In genomic region chr9:92276360-92276759, GRCm38 (mm10) we compare ENCODE assay signal across 14 mouse cellular contexts. TPM values are rescaled to one million over a fixed set of nuclear protein-coding genes. Genes with fewer than 3 reads are reported as not detected.
DNase-seq lines count a peak whose midpoint lies in the region; ATAC-seq lines count a peak whose summit lies in the region.
"Had no signal": no experiment of that assay in that cellular context is flagged by ENCODE, and none has a peak within 500 bp of the region (broad histone marks: within the 10 kb centered on the region; RNA-seq: fewer than 3 reads in every experiment).

No protein-coding gene starts in this region.

- H3K27me3 ChIP-seq in lung, embryonic 15.5 days: no peaks in the 10 kb centered on the region
- no peaks in the 10 kb centered on the region for H3K27me3 ChIP-seq in heart, embryonic 13.5 days (replicated peaks)
- no peaks in the 10 kb centered on the region for H3K27me3 ChIP-seq in kidney, embryonic 16.5 days (ENCODE audit: insufficient read depth, low read length)
- no peaks in the 10 kb centered on the region for H3K27me3 ChIP-seq in forebrain, embryonic 12.5 days

- H3K27ac ChIP-seq in lung, embryonic 15.5 days: 0 out of 2 replicates have a peak overlapping the region, but pooled peaks have one; percentile 73
- peak overlapping the region; percentile 89 for H3K27ac ChIP-seq in heart, embryonic 13.5 days (replicated peaks)
- H3K27ac ChIP-seq in kidney, embryonic 16.5 days (ENCODE audit: low read length): peak overlapping the region; percentile 91
- no peak overlapping the region for H3K27ac ChIP-seq in forebrain, embryonic 12.5 days

- WGBS in lung, embryonic 15.5 days: 39% methylated on average over 7 of the region's 7 CpGs
- 37% methylated on average over 7 of the region's 7 CpGs for WGBS in heart, embryonic 13.5 days
- 43% methylated on average over 7 of the region's 7 CpGs for WGBS in kidney, embryonic 16.5 days
- WGBS in forebrain, embryonic 12.5 days: 82% methylated on average over 7 of the region's 7 CpGs

- ATAC-seq in lung, embryonic 15.5 days (ENCODE audit: borderline replicate concordance, extremely low read depth, low FRiP score, low TSS enrichment): no peak
- no peak for ATAC-seq in heart, embryonic 13.5 days (ENCODE audit: extremely low read depth, insufficient number of reproducible peaks, low FRiP score, low TSS enrichment)
- ATAC-seq in kidney, embryonic 16.5 days (ENCODE audit: low FRiP score, low TSS enrichment): no peak
- ATAC-seq in forebrain, embryonic 12.5 days (ENCODE audit: low FRiP score): no peak

- H3K36me3 ChIP-seq in lung, embryonic 15.5 days: no peaks in the 10 kb centered on the region
- peaks cover 13% of the 10 kb centered on the region for H3K36me3 ChIP-seq in heart, embryonic 13.5 days
- H3K36me3 ChIP-seq in kidney, embryonic 16.5 days (ENCODE audit: insufficient read depth, low read length): 0 out of 2 replicates have a peak, but pooled peaks cover 7% of the 10 kb centered on the region
- H3K36me3 ChIP-seq in forebrain, embryonic 12.5 days (replicated peaks): no peaks in the 10 kb centered on the region

- peaks cover 22% of the 10 kb centered on the region for H3K4me1 ChIP-seq in lung, embryonic 15.5 days
- peaks cover 33% of the 10 kb centered on the region for H3K4me1 ChIP-seq in heart, embryonic 13.5 days
- peaks cover 46% of the 10 kb centered on the region for H3K4me1 ChIP-seq in kidney, embryonic 16.5 days (ENCODE audit: insufficient read depth, low read length)
- no peaks in the 10 kb centered on the region for H3K4me1 ChIP-seq in forebrain, embryonic 12.5 days

- no peak overlapping the region for H3K4me2 ChIP-seq in lung, embryonic 15.5 days
- peak overlapping the region; percentile 61 for H3K4me2 ChIP-seq in heart, embryonic 13.5 days
- H3K4me2 ChIP-seq in kidney, embryonic 16.5 days (replicated peaks; ENCODE audit: low read depth, low read length): peak overlapping the region; percentile 43
- H3K4me2 ChIP-seq in forebrain, embryonic 12.5 days: no peak overlapping the region

- no peak for DNase-seq in lung, postnatal 4 days
- DNase-seq in adrenal gland, postnatal 25 days: no peak
- no peak for DNase-seq in testis, postnatal 14 days (ENCODE audit: low spot score)
- DNase-seq: cerebellum, adult 9-11 months had no signal

- H3K9ac ChIP-seq in lung, embryonic 15.5 days: no peak overlapping the region
- peak overlapping the region; percentile 75 for H3K9ac ChIP-seq in heart, embryonic 13.5 days
- H3K9ac ChIP-seq in kidney, embryonic 16.5 days (replicated peaks; ENCODE audit: low read length): no peak overlapping the region; the same call in 1 of the 2 replicates
- H3K9ac ChIP-seq in forebrain, embryonic 12.5 days: no peak overlapping the region

- H3K9me3 ChIP-seq in lung, embryonic 15.5 days: no peaks in the 10 kb centered on the region
- no peaks in the 10 kb centered on the region for H3K9me3 ChIP-seq in heart, embryonic 13.5 days
- H3K9me3 ChIP-seq in kidney, embryonic 16.5 days (ENCODE audit: low read length): no peaks in the 10 kb centered on the region
- no peaks in the 10 kb centered on the region for H3K9me3 ChIP-seq in forebrain, embryonic 12.5 days

- no peak overlapping the region for H3K4me3 ChIP-seq in lung, embryonic 15.5 days
- peak overlapping the region; percentile 48 for H3K4me3 ChIP-seq in heart, embryonic 13.5 days
- peak overlapping the region; percentile 18 for H3K4me3 ChIP-seq in kidney, embryonic 16.5 days (ENCODE audit: low read length)
- no peak overlapping the region for H3K4me3 ChIP-seq in forebrain, embryonic 12.5 days (replicated peaks)

RNA-seq across cellular contexts. Expression of gene Plscr2, which starts 1.0 kb away (rescaled TPM):
- 3.1 and 3.8 TPM in 2 replicates for polyA plus RNA-seq in lung, embryonic 15.5 days (2015; fragmentation: Nextera tagmentation; extraction: Ambion mirVana)
- polyA plus RNA-seq in heart, embryonic 13.5 days (2015; fragmentation: Nextera tagmentation; extraction: Ambion mirVana): 7.2 and 8.5 TPM in 2 replicates
- polyA plus RNA-seq in kidney, embryonic 16.5 days (2015; fragmentation: Nextera tagmentation; extraction: Ambion mirVana): 42.7 and 47.8 TPM in 2 replicates
- 16.3 and 16.5 TPM in 2 replicates for total RNA-seq in adrenal gland, postnatal 25 days (2021)
- 0.47 and 0.51 TPM in 2 replicates for polyA plus RNA-seq in forebrain, embryonic 12.5 days (2016; fragmentation: Nextera tagmentation; extraction: Ambion mirVana)

RNA-seq across cellular contexts. Expression of gene Plscr1, which starts 26.8 kb away (rescaled TPM):
- 33.7 and 37.6 TPM in 2 replicates for polyA plus RNA-seq in lung, embryonic 15.5 days (2015; fragmentation: Nextera tagmentation; extraction: Ambion mirVana)
- polyA plus RNA-seq in heart, embryonic 13.5 days (2015; fragmentation: Nextera tagmentation; extraction: Ambion mirVana): 31.7 and 32.3 TPM in 2 replicates
- polyA plus RNA-seq in kidney, embryonic 16.5 days (2015; fragmentation: Nextera tagmentation; extraction: Ambion mirVana): 82.2 and 82.5 TPM in 2 replicates
- 11.0 and 14.5 TPM in 2 replicates for total RNA-seq in adrenal gland, postnatal 25 days (2021)
- polyA plus RNA-seq in forebrain, embryonic 12.5 days (2016; fragmentation: Nextera tagmentation; extraction: Ambion mirVana): 21.7 and 22.7 TPM in 2 replicates

RNA-seq across cellular contexts. Expression of gene 1700057G04Rik, which starts 32.8 kb away (rescaled TPM):
- not detected in 2 replicates for polyA plus RNA-seq in lung, embryonic 15.5 days (2015; fragmentation: Nextera tagmentation; extraction: Ambion mirVana)
- not detected in 2 replicates for polyA plus RNA-seq in heart, embryonic 13.5 days (2015; fragmentation: Nextera tagmentation; extraction: Ambion mirVana)
- not detected in 2 replicates for polyA plus RNA-seq in kidney, embryonic 16.5 days (2015; fragmentation: Nextera tagmentation; extraction: Ambion mirVana)
- not detected in 2 replicates for total RNA-seq in adrenal gland, postnatal 25 days (2021)
- not detected in 2 replicates for polyA plus RNA-seq in forebrain, embryonic 12.5 days (2016; fragmentation: Nextera tagmentation; extraction: Ambion mirVana)
- total RNA-seq: heart, postnatal 14 days; left cerebral cortex, postnatal 25 days had no signal
- polyA plus RNA-seq: embryonic facial prominence, embryonic 14.5 days; large intestine, adult 2 months; spleen, adult 2 months; thymus, postnatal 0 days had no signal

Comparison
In these comparisons a context has a peak if more than half of its experiments do, and no peak if none do; other contexts are left out.
1. H3K4me2 ChIP-seq: peak in heart, embryonic 13.5 days (single experiment) and kidney, embryonic 16.5 days (single experiment); none in lung, embryonic 15.5 days (single experiment) and forebrain, embryonic 12.5 days (single experiment).
2. H3K4me3 ChIP-seq: peak in heart, embryonic 13.5 days (single experiment) and kidney, embryonic 16.5 days (single experiment); none in lung, embryonic 15.5 days (single experiment) and forebrain, embryonic 12.5 days (single experiment).